Mouse (Mus musculus) CH12.LX (cell line): Measurements from ENCODE around the gene Drd1. TPM values are rescaled to one million over a fixed set of nuclear protein-coding genes. Genes with fewer than 3 reads are reported as not detected.

Source experiments
- polyA plus RNA-seq: library from polyadenylated mRNA; unstranded; fragments of >175 nt; gene quantifications from 2 replicates; pipeline ENCODE4 v1.2.1, GENCODE M21; 2012; ENCODE audit warnings: low read depth; ENCODE audit not compliant: insufficient read length
- total RNA-seq, 2 experiments: library from RNA; depleted of rRNA; stranded (reverse); fragments of 300-350 nt in 1 of 2; fragments of >200 nt in 1 of 2; gene quantifications; 2 replicates each; pipeline ENCODE4 v1.2.3; 2012 to 2014

The Drd1 gene
- total and polyA plus RNA-seq, 3 experiments, result not detected

Other genes with a start within 250 kb of the Drd1 start
- gene Sfxn1, start 16.2 kb upstream of the Drd1 start, total RNA-seq (2012; rRNA removed), result 71.7 and 84.1 TPM in 2 replicates
- 97.1 and 98.0 TPM in 2 replicates for gene Sfxn1, start 16.2 kb upstream of the Drd1 start, total RNA-seq (2014; rRNA removed)
- gene Sfxn1, start 16.2 kb upstream of the Drd1 start, polyA plus RNA-seq, result 118 and 147 TPM in 2 replicates
- gene Hrh2, start 136.4 kb upstream of the Drd1 start, total RNA-seq (2012; rRNA removed), result 0.04 TPM in 2 replicates
- 0.07 TPM in 1 of 2 replicates, not detected in the other for gene Hrh2, start 136.4 kb upstream of the Drd1 start, total RNA-seq (2014; rRNA removed)
- gene Hrh2, start 136.4 kb upstream of the Drd1 start, polyA plus RNA-seq, result 0.20 and 0.30 TPM in 2 replicates